Comparison of ENCODE assay signal across 9 mouse cellular contexts in the genomic region with DNA sequence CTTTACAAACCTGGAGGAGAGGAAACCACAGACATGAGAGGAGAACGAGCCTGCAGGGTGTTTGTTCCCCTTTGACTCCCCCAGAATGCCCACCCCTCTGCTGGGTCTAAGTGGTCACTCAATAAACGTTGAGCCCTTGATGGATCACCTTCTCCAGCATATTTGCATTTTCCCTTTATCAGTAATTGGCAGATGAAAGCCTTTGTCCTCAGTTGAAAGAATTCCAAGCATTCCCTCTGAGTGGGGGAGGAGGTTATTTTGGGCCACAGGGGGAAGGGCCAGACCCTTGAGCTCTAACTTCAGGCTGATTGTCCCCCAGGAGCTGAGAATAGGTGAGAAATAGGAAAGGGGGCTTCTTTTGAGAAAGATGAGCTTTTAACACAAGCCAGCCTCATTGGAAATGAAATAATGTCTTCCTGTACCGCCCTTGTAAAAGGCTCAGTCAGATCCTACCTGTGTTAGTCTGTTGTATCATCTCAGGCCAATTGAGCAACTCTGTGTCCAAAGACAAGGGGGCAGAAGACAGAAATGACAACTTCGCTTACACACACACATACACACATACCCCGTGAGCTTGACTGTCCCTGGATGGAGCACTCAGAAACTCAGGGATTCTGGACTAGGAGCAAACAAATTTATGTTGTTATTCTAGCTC. TPM values are rescaled to one million over a fixed set of nuclear protein-coding genes. Genes with fewer than 3 reads are reported as not detected.
DNase-seq lines count a peak whose midpoint lies in the region; ATAC-seq and TF ChIP-seq lines count a peak whose summit lies in the region.
"Had no signal": no experiment of that assay in that cellular context is flagged by ENCODE, and none has a peak within 500 bp of the region (broad histone marks: within the 10 kb centered on the region; RNA-seq: fewer than 3 reads in every experiment).

No protein-coding gene starts in this region.

- H3K9me3 ChIP-seq in heart, embryonic 10.5 days = no peaks in the 10 kb centered on the region
- no peaks in the 10 kb centered on the region for H3K9me3 ChIP-seq in stomach, embryonic 15.5 days
- H3K9me3 ChIP-seq in stomach, postnatal 0 days (ENCODE audit: control insufficient read depth, low read length) = no peaks in the 10 kb centered on the region
- H3K9me3 ChIP-seq in intestine, embryonic 16.5 days (ENCODE audit: control insufficient read depth, low read length) = no peaks in the 10 kb centered on the region

- no peak for ATAC-seq in stomach, embryonic 15.5 days (ENCODE audit: insufficient read depth, low FRiP score, low read depth)
- ATAC-seq in stomach, postnatal 0 days (ENCODE audit: low FRiP score, low TSS enrichment) = no peak
- no peak for ATAC-seq in intestine, embryonic 16.5 days

- no peak for TF ChIP-seq EP300 in stomach, postnatal 0 days (optimal IDR thresholded peaks at IDR 0.05)

- H3K36me3 ChIP-seq in heart, embryonic 10.5 days = no peaks in the 10 kb centered on the region
- no peaks in the 10 kb centered on the region for H3K36me3 ChIP-seq in stomach, embryonic 15.5 days
- no peaks in the 10 kb centered on the region for H3K36me3 ChIP-seq in stomach, postnatal 0 days (ENCODE audit: control insufficient read depth, insufficient read depth, low read length)
- no peaks in the 10 kb centered on the region for H3K36me3 ChIP-seq in intestine, embryonic 16.5 days (ENCODE audit: control insufficient read depth, insufficient read depth, low read length)

- H3K27ac ChIP-seq in heart, embryonic 10.5 days = peak overlapping the region; percentile 99
- no peak overlapping the region for H3K27ac ChIP-seq in stomach, embryonic 15.5 days
- H3K27ac ChIP-seq in stomach, postnatal 0 days (replicated peaks) = no peak overlapping the region
- no peak overlapping the region for H3K27ac ChIP-seq in intestine, embryonic 16.5 days (ENCODE audit: low read length)

- peak overlapping the region; percentile 66 for H3K4me3 ChIP-seq in heart, embryonic 10.5 days
- H3K4me3 ChIP-seq in stomach, embryonic 15.5 days (replicated peaks) = no peak overlapping the region
- no peak overlapping the region for H3K4me3 ChIP-seq in stomach, postnatal 0 days (ENCODE audit: low read depth, low read length)
- H3K4me3 ChIP-seq in intestine, embryonic 16.5 days (ENCODE audit: low read length) = no peak overlapping the region

- no peak for DNase-seq in heart, embryonic 10.5 days (ENCODE audit: low spot score)
- no peak for DNase-seq in heart, adult 11 months
- DNase-seq in stomach, postnatal 0 days (ENCODE audit: low spot score) = no peak
- DNase-seq in yolk sac, embryonic 10.5 days (ENCODE audit: low spot score) = peak; percentile 44
- no peak for DNase-seq in spleen, postnatal 36 days (ENCODE audit: low spot score in 2 of 2)
- no peak for DNase-seq in layer of hippocampus, adult 9-11 months

- H3K9ac ChIP-seq in stomach, embryonic 15.5 days = no peak overlapping the region
- no peak overlapping the region for H3K9ac ChIP-seq in stomach, postnatal 0 days (ENCODE audit: low read length)
- H3K9ac ChIP-seq in intestine, embryonic 16.5 days (ENCODE audit: low read depth, low read length) = 0 out of 2 replicates have a peak overlapping the region, but pooled peaks have one; percentile 5

- 0 out of 2 replicates have a peak overlapping the region, but pooled peaks have one; percentile 8 for H3K4me2 ChIP-seq in stomach, embryonic 15.5 days
- H3K4me2 ChIP-seq in stomach, postnatal 0 days (replicated peaks; ENCODE audit: low read depth) = no peak overlapping the region
- H3K4me2 ChIP-seq in intestine, embryonic 16.5 days (ENCODE audit: low read depth, low read length) = no peak overlapping the region

- no peaks in the 10 kb centered on the region for H3K27me3 ChIP-seq in heart, embryonic 10.5 days (ENCODE audit: insufficient read depth, poor library complexity, severe bottlenecking)
- no peaks in the 10 kb centered on the region for H3K27me3 ChIP-seq in stomach, embryonic 15.5 days (replicated peaks)
- no peaks in the 10 kb centered on the region for H3K27me3 ChIP-seq in stomach, postnatal 0 days (ENCODE audit: control insufficient read depth, insufficient read depth, low read length)
- H3K27me3 ChIP-seq in intestine, embryonic 16.5 days (replicated peaks; ENCODE audit: control insufficient read depth, insufficient read depth, low read length) = no peaks in the 10 kb centered on the region

- peaks cover 56% of the 10 kb centered on the region for H3K4me1 ChIP-seq in heart, embryonic 10.5 days
- H3K4me1 ChIP-seq in stomach, embryonic 15.5 days = peaks cover 14% of the 10 kb centered on the region
- peaks cover 4% of the 10 kb centered on the region; the same call in 1 of the 2 replicates for H3K4me1 ChIP-seq in stomach, postnatal 0 days (replicated peaks; ENCODE audit: control insufficient read depth, insufficient read depth)
- peaks cover 25% of the 10 kb centered on the region for H3K4me1 ChIP-seq in intestine, embryonic 16.5 days (ENCODE audit: control insufficient read depth, insufficient read depth, low read length)

- WGBS in heart, embryonic 10.5 days = 12% methylated on average over 5 of the region's 5 CpGs
- 45% methylated on average over 5 of the region's 5 CpGs for WGBS in stomach, embryonic 15.5 days
- WGBS in stomach, postnatal 0 days = 55% methylated on average over 5 of the region's 5 CpGs
- 47% methylated on average over 5 of the region's 5 CpGs for WGBS in intestine, embryonic 16.5 days

- TF ChIP-seq CTCF in stomach, postnatal 0 days (IDR thresholded peaks at IDR 0.05; ENCODE audit: low read depth) = no peak

RNA-seq across cellular contexts. Expression of a gene that starts 1.9 kb away (rescaled TPM):
- polyA plus RNA-seq in heart, embryonic 10.5 days (2016; fragmentation: Nextera tagmentation; extraction: Ambion mirVana) = 35.5 and 47.1 TPM in 2 replicates
- 29.6 and 31.7 TPM in 2 replicates for polyA plus RNA-seq in stomach, embryonic 15.5 days (2015; fragmentation: Nextera tagmentation; extraction: Ambion mirVana)
- polyA plus RNA-seq in stomach, postnatal 0 days (2015; fragmentation: Nextera tagmentation; extraction: Ambion mirVana) = 15.3 and 15.5 TPM in 2 replicates
- 21.6 and 22.4 TPM in 2 replicates for polyA plus RNA-seq in intestine, embryonic 16.5 days (2015; fragmentation: Nextera tagmentation; extraction: Ambion mirVana)

RNA-seq across cellular contexts. Expression of a gene that starts 23.4 kb away (rescaled TPM):
- polyA plus RNA-seq in heart, embryonic 10.5 days (2016; fragmentation: Nextera tagmentation; extraction: Ambion mirVana) = 13.4 and 14.4 TPM in 2 replicates
- polyA plus RNA-seq in stomach, embryonic 15.5 days (2015; fragmentation: Nextera tagmentation; extraction: Ambion mirVana) = 20.0 and 20.3 TPM in 2 replicates
- polyA plus RNA-seq in stomach, postnatal 0 days (2015; fragmentation: Nextera tagmentation; extraction: Ambion mirVana) = 29.6 TPM in 2 replicates
- polyA plus RNA-seq in intestine, embryonic 16.5 days (2015; fragmentation: Nextera tagmentation; extraction: Ambion mirVana) = 20.1 and 21.9 TPM in 2 replicates

RNA-seq across cellular contexts. Expression of a gene that starts 55.3 kb away (rescaled TPM):
- not detected in 2 replicates for polyA plus RNA-seq in heart, embryonic 10.5 days (2016; fragmentation: Nextera tagmentation; extraction: Ambion mirVana)
- polyA plus RNA-seq in stomach, embryonic 15.5 days (2015; fragmentation: Nextera tagmentation; extraction: Ambion mirVana) = 0.54 TPM in 1 of 2 replicates, not detected in the other
- polyA plus RNA-seq in stomach, postnatal 0 days (2015; fragmentation: Nextera tagmentation; extraction: Ambion mirVana) = 0.41 TPM in 1 of 2 replicates, not detected in the other
- polyA plus RNA-seq in intestine, embryonic 16.5 days (2015; fragmentation: Nextera tagmentation; extraction: Ambion mirVana) = 0.57 TPM in 1 of 2 replicates, not detected in the other
- polyA plus RNA-seq: urinary bladder, adult 2 months had no signal
